Mouse (Mus musculus) megakaryocyte, embryonic 14.5 days (primary cell): ENCODE measurements around the gene Zfp318.

Experiments
- FLI1 ChIP-seq: IDR thresholded peaks from 2 replicates; pipeline ENCODE4 v1.6.1; 2012; ENCODE audit warnings: low read length, inconsistent platforms, mixed read lengths
- GATA1 ChIP-seq: IDR thresholded peaks from 3 replicates; pipeline ENCODE4 v1.6.1; 2012; ENCODE audit warnings: mixed read lengths, low read length, inconsistent platforms, borderline replicate concordance

- TF ChIP-seq FLI1 (no peak), GATA1 (no peak)
Observed at GRCm38 (mm10) chr17:46453970-46454411, 70.5 kb downstream of the Zfp318 start.
